In genomic region chr6:126186116-126186515, GRCm38 (mm10) we compare ENCODE assay signal across 32 mouse cellular contexts. TPM values are rescaled to one million over a fixed set of nuclear protein-coding genes. Genes with fewer than 3 reads are reported as not detected.
"Had no signal": no experiment of that assay in that cellular context is flagged by ENCODE, and none has a peak within 500 bp of the region (broad histone marks: within the 10 kb centered on the region; RNA-seq: fewer than 3 reads in every experiment).

No protein-coding gene starts in this region.

- H3K9me3 ChIP-seq: limb, embryonic 10.5 days; limb, embryonic 12.5 days; limb, embryonic 15.5 days; liver, embryonic 12.5 days; liver, embryonic 13.5 days; liver, embryonic 15.5 days; lung, embryonic 15.5 days; midbrain, embryonic 10.5 days; midbrain, embryonic 12.5 days; midbrain, embryonic 13.5 days; midbrain, embryonic 15.5 days; neural tube, embryonic 12.5 days had no signal

- DNase-seq: left cerebral cortex, postnatal 4 days; liver; liver, embryonic 13.5 days; liver, postnatal 0 days; lung, adult 18-20 months; lung, adult 2 months; lung, embryonic 14.5 days; lung, postnatal 10 days; lung, postnatal 14 days; lung, postnatal 36 days; lung, postnatal 4 days; midbrain, embryonic 14.5 days had no signal

- H3K36me3 ChIP-seq: limb, embryonic 10.5 days; limb, embryonic 12.5 days; limb, embryonic 13.5 days; limb, embryonic 15.5 days; liver, embryonic 12.5 days; liver, embryonic 13.5 days; liver, embryonic 15.5 days; lung, embryonic 15.5 days; midbrain, embryonic 10.5 days; midbrain, embryonic 12.5 days; midbrain, embryonic 13.5 days; midbrain, embryonic 15.5 days; neural tube, embryonic 12.5 days had no signal

- H3K27ac ChIP-seq: limb, embryonic 10.5 days; limb, embryonic 12.5 days; limb, embryonic 13.5 days; limb, embryonic 15.5 days; liver, embryonic 12.5 days; liver, embryonic 13.5 days; liver, embryonic 14.5 days; liver, embryonic 15.5 days; lung, embryonic 15.5 days; macrophage; midbrain, embryonic 10.5 days; midbrain, embryonic 12.5 days; midbrain, embryonic 13.5 days; midbrain, embryonic 15.5 days; neural tube, embryonic 12.5 days had no signal

- H3K4me1 ChIP-seq: limb, embryonic 12.5 days; limb, embryonic 15.5 days; liver, embryonic 12.5 days; liver, embryonic 13.5 days; liver, embryonic 15.5 days; lung, embryonic 15.5 days; megakaryocyte, embryonic 14.5 days; midbrain, embryonic 10.5 days; midbrain, embryonic 12.5 days; midbrain, embryonic 13.5 days; midbrain, embryonic 15.5 days; neural tube, embryonic 12.5 days had no signal

- H3K4me3 ChIP-seq: limb, embryonic 10.5 days; limb, embryonic 12.5 days; limb, embryonic 13.5 days; limb, embryonic 15.5 days; liver, embryonic 12.5 days; liver, embryonic 13.5 days; liver, embryonic 15.5 days; lung, embryonic 15.5 days; megakaryocyte, embryonic 14.5 days; midbrain, embryonic 10.5 days; midbrain, embryonic 12.5 days; midbrain, embryonic 13.5 days; midbrain, embryonic 15.5 days; myocyte; neural tube, embryonic 12.5 days had no signal

- H3K27me3 ChIP-seq: limb, embryonic 12.5 days; limb, embryonic 15.5 days; liver, embryonic 12.5 days; liver, embryonic 13.5 days; liver, embryonic 15.5 days; lung, embryonic 15.5 days; megakaryocyte, embryonic 14.5 days; midbrain, embryonic 12.5 days; midbrain, embryonic 13.5 days; midbrain, embryonic 15.5 days; neural tube, embryonic 12.5 days had no signal

RNA-seq across cellular contexts. Expression of gene Ntf3, which starts 19.4 kb away (rescaled TPM):
- total RNA-seq: megakaryocyte progenitor cell, adult 5-6 weeks; megakaryocyte, adult 5-6 weeks; megakaryocyte-erythroid progenitor cell, adult 5-6 weeks; monocyte, adult 5-6 weeks had no signal
- polyA plus RNA-seq: macrophage, myocyte had no signal
